Mouse (Mus musculus) erythroblast, embryonic 14.5 days (primary cell): ENCODE results near the gene Mrpl18.

Experiments used
- GATA1 ChIP-seq: IDR thresholded peaks from 2 replicates; pipeline ENCODE4 v1.6.1; 2012; ENCODE audit warnings: low read length, inconsistent platforms, mixed read lengths
- TAL1 ChIP-seq: IDR thresholded peaks from 3 replicates; pipeline ENCODE4 v1.6.1; 2012; ENCODE audit warnings: low read length, inconsistent platforms, mixed read lengths

- TF ChIP-seq GATA1: no peak
- TF ChIP-seq TAL1: no peak
Observed at GRCm38 (mm10) chr17:12897674-12898073, 18.5 kb downstream of the Mrpl18 start.
